Mouse (Mus musculus): ENCODE results near the gene Skil. TPM values are rescaled to one million over a fixed set of nuclear protein-coding genes. Genes with fewer than 3 reads are reported as not detected.

The Skil gene
- polyA plus RNA-seq (2012; rRNA removed), result 3.5 and 3.7 TPM in 2 replicates

DNA sequence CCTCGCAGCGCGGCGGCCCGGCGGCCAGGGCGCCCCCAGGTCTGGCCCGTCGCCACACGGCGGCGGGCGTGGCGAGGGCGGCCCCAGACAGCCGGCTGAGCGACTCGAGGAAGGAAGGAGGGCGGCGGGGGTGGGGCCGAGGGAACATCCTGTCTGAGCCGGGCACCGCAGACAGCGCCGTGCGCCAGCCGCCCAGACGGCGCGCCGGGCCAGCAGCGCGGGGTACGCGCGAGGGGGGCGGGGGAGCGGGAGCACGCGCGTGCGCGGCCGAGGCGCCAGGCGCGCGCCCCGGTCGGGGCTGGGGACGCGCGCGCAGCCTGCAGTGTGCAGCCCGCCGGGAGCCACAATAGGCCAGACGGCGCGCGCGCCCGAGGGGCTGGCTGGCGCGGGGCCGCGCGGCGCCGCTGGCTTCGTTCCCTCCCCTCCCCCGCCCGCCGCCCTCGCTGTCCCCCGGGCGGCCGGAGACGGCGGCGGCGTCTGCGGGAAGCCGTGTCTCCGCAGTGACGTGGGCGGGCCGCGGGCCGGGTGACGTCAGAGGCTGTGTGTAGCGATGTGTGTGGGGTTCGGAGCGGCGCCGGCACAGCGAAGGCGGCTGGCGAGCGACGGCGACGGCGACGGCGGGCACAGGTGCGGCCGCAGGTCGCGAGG lies at the start of gene Skil:
Gene Skil, plus strand, starts transcription at position 528 of the 648 bp plus-strand sequence.
- Histone ChIP-seq H3K27me3 (ENCODE audit: control insufficient read depth, insufficient read depth, low read length) (no peaks in the 10 kb centered on the region), H3K27ac (ENCODE audit: control insufficient read depth, insufficient read depth, low read depth, low read length) (peak within 1 kb of the TSS; percentile 81), H3K36me3 (ENCODE audit: control insufficient read depth, insufficient read depth, low read length) (no peaks in the 10 kb centered on the region), H3K4me1 (ENCODE audit: control insufficient read depth, insufficient read depth, low read length) (peaks cover 11% of the 10 kb centered on the region), H3K4me3 (ENCODE audit: control insufficient read depth, low read depth, low read length) (peak within 1 kb of the TSS; percentile 96)
- TF ChIP-seq CTCF (IDR thresholded peaks at IDR 0.05; ENCODE audit: control insufficient read depth, insufficient read depth, insufficient replicate concordance, low read depth, low read length), result no peak
- peak; percentile 63; the same call in 1 of the 2 replicates for TF ChIP-seq POLR2A (IDR thresholded peaks at IDR 0.05; ENCODE audit: control insufficient read depth, low read depth, low read length)

DNA sequence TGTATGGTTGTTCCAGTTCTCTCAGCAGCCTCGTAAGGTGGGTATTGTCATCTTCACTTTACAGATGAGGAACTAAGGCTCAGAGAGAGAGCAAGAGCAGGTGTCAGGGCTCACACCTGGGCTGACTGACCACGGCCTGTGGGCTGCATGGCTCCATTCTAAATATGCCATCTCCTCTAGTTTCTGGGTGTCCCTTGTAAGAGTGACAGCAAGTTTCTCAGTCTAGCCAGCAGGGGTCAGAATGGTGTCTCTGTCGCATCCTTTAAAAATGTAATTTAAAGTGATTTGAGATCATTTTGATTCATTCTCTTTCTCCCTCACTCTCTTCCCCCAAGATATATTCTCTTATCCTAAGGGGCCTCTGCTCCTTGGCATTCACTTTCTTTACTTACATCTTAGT lies 47.6 kb upstream of the Skil start:
- H3K27ac ChIP-seq (ENCODE audit: control insufficient read depth, insufficient read depth, low read depth, low read length), result no peak overlapping the region
- no peak overlapping the region for H3K4me3 ChIP-seq (ENCODE audit: control insufficient read depth, low read depth, low read length)
- no peaks in the 10 kb centered on the region for H3K4me1 ChIP-seq (ENCODE audit: control insufficient read depth, insufficient read depth, low read length)
- no peaks in the 10 kb centered on the region; the same call in 1 of the 2 replicates for H3K36me3 ChIP-seq (ENCODE audit: control insufficient read depth, insufficient read depth, low read length)
- TF ChIP-seq CTCF (IDR thresholded peaks at IDR 0.05; ENCODE audit: control insufficient read depth, insufficient read depth, insufficient replicate concordance, low read depth, low read length), result no peak
- TF ChIP-seq POLR2A (IDR thresholded peaks at IDR 0.05; ENCODE audit: control insufficient read depth, low read depth, low read length), result no peak
- no peaks in the 10 kb centered on the region for H3K27me3 ChIP-seq (ENCODE audit: control insufficient read depth, insufficient read depth, low read length)

DNA sequence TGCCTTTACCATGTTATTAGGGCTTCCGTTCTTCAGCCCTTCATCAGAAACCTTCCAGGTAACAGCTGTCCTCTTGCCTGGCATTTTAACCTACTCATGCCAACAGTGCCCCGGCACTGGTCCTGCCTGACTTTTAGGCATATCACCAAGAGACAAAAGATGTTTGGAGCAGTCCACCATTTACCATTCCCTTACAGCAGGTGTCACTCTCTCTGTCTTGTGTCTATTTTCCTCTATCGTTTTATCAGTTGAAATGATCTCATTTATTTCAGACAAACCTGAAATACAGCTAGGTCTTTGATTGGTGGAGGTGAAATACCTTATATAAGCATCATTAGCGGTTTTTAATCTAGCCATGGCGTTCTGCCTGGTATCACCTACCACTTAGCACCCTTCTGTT lies 45.8 kb upstream of the Skil start:
- Histone ChIP-seq H3K27ac (ENCODE audit: control insufficient read depth, insufficient read depth, low read depth, low read length) (no peak overlapping the region), H3K4me3 (ENCODE audit: control insufficient read depth, low read depth, low read length) (no peak overlapping the region), H3K36me3 (ENCODE audit: control insufficient read depth, insufficient read depth, low read length) (no peaks in the 10 kb centered on the region; the same call in 1 of the 2 replicates), H3K27me3 (ENCODE audit: control insufficient read depth, insufficient read depth, low read length) (no peaks in the 10 kb centered on the region), H3K4me1 (ENCODE audit: control insufficient read depth, insufficient read depth, low read length) (no peaks in the 10 kb centered on the region)
- TF ChIP-seq CTCF (IDR thresholded peaks at IDR 0.05; ENCODE audit: control insufficient read depth, insufficient read depth, insufficient replicate concordance, low read depth, low read length), result no peak
- no peak for TF ChIP-seq POLR2A (IDR thresholded peaks at IDR 0.05; ENCODE audit: control insufficient read depth, low read depth, low read length)

DNA sequence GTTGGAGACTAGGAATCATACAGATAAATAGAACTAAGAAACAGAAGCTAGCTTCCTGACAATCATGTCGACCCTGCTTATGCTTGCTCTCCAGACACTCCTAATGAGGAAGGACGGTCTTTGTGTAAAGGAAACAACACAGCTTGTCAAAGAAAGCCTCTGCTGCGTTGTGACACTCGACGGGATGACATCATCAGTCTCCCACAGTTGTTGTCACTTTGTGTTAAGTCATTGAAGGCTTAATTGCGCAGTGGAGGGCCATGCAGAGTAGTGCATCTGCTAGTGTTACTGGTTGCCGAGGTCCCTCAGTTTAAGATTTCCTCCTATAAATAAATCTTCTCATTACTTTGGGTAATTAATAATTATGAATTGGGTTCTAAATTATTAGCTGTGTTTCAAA lies 44.5 kb upstream of the Skil start:
- Histone ChIP-seq H3K4me3 (ENCODE audit: control insufficient read depth, low read depth, low read length) (no peak overlapping the region), H3K27me3 (ENCODE audit: control insufficient read depth, insufficient read depth, low read length) (no peaks in the 10 kb centered on the region), H3K36me3 (ENCODE audit: control insufficient read depth, insufficient read depth, low read length) (no peaks in the 10 kb centered on the region; the same call in 1 of the 2 replicates), H3K4me1 (ENCODE audit: control insufficient read depth, insufficient read depth, low read length) (no peaks in the 10 kb centered on the region), H3K27ac (ENCODE audit: control insufficient read depth, insufficient read depth, low read depth, low read length) (no peak overlapping the region)
- TF ChIP-seq POLR2A (IDR thresholded peaks at IDR 0.05; ENCODE audit: control insufficient read depth, low read depth, low read length), result no peak
- no peak for TF ChIP-seq CTCF (IDR thresholded peaks at IDR 0.05; ENCODE audit: control insufficient read depth, insufficient read depth, insufficient replicate concordance, low read depth, low read length)

DNA sequence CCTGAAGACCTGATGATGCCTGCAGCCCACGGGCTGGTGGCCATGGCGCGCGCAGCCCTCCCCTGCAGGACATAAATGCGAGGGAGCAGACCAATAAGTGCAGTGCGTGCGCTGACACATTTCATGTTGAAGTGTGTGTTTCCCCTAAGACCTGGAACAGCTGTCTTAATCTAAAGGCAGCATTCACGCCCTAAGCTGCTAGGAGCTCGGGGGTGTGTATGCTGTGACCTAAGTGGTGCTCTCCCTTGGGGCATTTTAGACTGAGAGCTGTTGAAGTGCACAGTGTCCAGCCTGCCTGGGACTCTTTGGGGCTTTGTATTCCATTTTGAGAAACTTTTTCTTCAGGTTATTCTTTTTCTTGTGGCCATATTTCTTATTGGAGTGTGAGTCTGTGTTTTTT lies 43.1 kb upstream of the Skil start:
- no peaks in the 10 kb centered on the region for H3K27me3 ChIP-seq (ENCODE audit: control insufficient read depth, insufficient read depth, low read length)
- peaks cover 4% of the 10 kb centered on the region for H3K4me1 ChIP-seq (ENCODE audit: control insufficient read depth, insufficient read depth, low read length)
- no peak overlapping the region for H3K27ac ChIP-seq (ENCODE audit: control insufficient read depth, insufficient read depth, low read depth, low read length)
- TF ChIP-seq POLR2A (IDR thresholded peaks at IDR 0.05; ENCODE audit: control insufficient read depth, low read depth, low read length) (no peak), CTCF (IDR thresholded peaks at IDR 0.05; ENCODE audit: control insufficient read depth, insufficient read depth, insufficient replicate concordance, low read depth, low read length) (no peak)
- no peaks in the 10 kb centered on the region; the same call in 1 of the 2 replicates for H3K36me3 ChIP-seq (ENCODE audit: control insufficient read depth, insufficient read depth, low read length)
- no peak overlapping the region for H3K4me3 ChIP-seq (ENCODE audit: control insufficient read depth, low read depth, low read length)

DNA sequence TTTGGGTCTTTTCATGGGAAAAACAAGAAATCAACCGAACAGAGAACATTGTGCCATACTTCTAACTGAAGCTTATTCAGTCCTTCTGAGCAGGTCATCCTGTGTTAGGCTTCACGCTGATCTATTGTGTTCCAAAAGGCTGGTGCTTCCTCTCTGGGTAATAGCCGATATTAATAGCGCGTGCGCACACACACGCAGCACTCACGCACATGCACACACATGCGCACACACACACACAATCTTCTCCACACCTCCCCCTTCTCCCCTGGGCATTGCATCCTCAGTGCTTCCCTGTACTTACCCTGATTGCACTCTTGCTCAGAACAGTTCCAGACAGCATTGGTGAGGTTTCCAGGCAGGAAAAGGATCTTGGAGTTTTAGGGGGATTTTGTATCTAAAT lies 41.7 kb upstream of the Skil start:
- no peak for TF ChIP-seq CTCF (IDR thresholded peaks at IDR 0.05; ENCODE audit: control insufficient read depth, insufficient read depth, insufficient replicate concordance, low read depth, low read length)
- TF ChIP-seq POLR2A (IDR thresholded peaks at IDR 0.05; ENCODE audit: control insufficient read depth, low read depth, low read length), result no peak
- H3K4me3 ChIP-seq (ENCODE audit: control insufficient read depth, low read depth, low read length), result no peak overlapping the region
- no peaks in the 10 kb centered on the region for H3K27me3 ChIP-seq (ENCODE audit: control insufficient read depth, insufficient read depth, low read length)
- no peaks in the 10 kb centered on the region; the same call in 1 of the 2 replicates for H3K36me3 ChIP-seq (ENCODE audit: control insufficient read depth, insufficient read depth, low read length)
- H3K27ac ChIP-seq (ENCODE audit: control insufficient read depth, insufficient read depth, low read depth, low read length), result no peak overlapping the region
- peaks cover 4% of the 10 kb centered on the region for H3K4me1 ChIP-seq (ENCODE audit: control insufficient read depth, insufficient read depth, low read length)

DNA sequence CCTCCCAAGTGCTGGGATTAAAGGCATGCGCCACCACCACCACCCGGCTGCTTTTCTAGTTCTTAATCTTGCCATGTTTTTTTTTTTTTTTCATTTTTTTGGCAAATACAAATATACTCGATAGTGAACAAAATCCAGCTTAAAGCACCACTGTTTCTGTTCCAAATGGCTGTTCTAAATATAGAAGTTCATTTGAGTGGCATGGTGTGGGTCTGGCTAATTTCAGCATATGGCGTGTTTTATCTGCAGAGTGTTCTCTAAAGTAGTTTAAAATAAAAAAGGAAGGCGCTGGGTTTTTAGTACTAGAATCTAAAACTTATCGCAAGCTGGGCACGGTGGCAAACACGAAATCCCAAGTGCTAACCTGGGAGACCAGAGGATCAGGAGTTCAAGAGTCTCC lies 40.0 kb upstream of the Skil start:
- no peak for TF ChIP-seq POLR2A (IDR thresholded peaks at IDR 0.05; ENCODE audit: control insufficient read depth, low read depth, low read length)
- TF ChIP-seq CTCF (IDR thresholded peaks at IDR 0.05; ENCODE audit: control insufficient read depth, insufficient read depth, insufficient replicate concordance, low read depth, low read length), result no peak
- Histone ChIP-seq H3K27me3 (ENCODE audit: control insufficient read depth, insufficient read depth, low read length) (no peaks in the 10 kb centered on the region), H3K4me3 (ENCODE audit: control insufficient read depth, low read depth, low read length) (no peak overlapping the region), H3K4me1 (ENCODE audit: control insufficient read depth, insufficient read depth, low read length) (peaks cover 4% of the 10 kb centered on the region), H3K36me3 (ENCODE audit: control insufficient read depth, insufficient read depth, low read length) (no peaks in the 10 kb centered on the region; the same call in 1 of the 2 replicates), H3K27ac (ENCODE audit: control insufficient read depth, insufficient read depth, low read depth, low read length) (no peak overlapping the region)
